Mouse (Mus musculus) embryo, embryonic 10 days (tissue): Measurements from ENCODE around the gene Iapp.
"Not testable (repeated sequence)": the region's sequence is repeated elsewhere in the genome, so short reads cannot be mapped to it uniquely, and the experiment has no call there.

Experiments used
- DNase-seq: peaks from one replicate; pipeline ENCODE4 v3.0.0-alpha.2; 2015; ENCODE audit warnings: low spot score

Iapp gene

DNA sequence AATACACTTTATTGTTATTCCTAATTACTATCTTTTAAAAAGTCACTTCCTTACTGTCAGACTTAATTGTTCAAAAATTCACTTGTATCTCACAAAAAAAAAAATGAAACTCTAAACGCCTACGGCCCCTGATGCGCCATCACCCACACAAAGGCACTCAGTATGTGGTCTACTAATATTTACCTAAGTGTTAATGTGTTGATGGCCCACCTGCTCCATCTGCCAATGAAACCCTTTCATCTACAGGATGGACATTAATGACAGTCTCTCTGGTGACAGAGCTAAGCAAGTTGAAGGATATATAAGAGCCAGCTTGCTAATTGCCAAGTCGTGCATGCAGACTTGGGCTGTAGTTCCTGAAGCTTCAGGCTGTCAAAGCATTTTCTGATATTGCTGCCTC, at the start of gene Iapp:
Gene Iapp, plus strand, starts transcription at position 326 of the 400 bp plus-strand sequence.
- DNase-seq = no peak

DNA sequence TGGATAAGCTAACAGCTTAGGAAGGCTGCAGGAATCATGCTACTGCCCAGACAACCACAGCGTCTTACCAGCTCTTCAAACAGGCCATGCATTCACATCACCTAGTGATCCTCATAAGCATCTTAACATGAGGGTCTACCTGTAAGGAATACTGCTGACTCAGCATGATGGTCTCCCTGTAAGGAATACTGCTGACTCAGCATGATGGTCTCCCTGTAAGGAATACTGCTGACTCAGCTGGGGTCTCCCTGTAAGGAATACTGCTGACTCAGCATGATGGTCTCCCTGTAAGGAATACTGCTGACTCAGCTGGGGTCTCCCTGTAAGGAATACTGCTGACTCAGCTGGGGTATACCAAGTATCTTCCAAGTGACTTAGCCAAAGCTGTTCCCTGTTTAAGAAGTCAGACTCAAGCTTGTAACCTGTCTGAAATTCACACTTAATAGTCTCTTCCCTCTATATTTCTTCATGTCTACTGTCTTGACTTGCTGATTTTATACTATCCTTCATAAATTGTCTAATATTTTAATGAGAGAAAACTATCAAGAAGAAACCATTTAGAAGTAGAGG, 47.4 kb upstream of the Iapp start:
- not testable (repeated sequence) for DNase-seq

DNA sequence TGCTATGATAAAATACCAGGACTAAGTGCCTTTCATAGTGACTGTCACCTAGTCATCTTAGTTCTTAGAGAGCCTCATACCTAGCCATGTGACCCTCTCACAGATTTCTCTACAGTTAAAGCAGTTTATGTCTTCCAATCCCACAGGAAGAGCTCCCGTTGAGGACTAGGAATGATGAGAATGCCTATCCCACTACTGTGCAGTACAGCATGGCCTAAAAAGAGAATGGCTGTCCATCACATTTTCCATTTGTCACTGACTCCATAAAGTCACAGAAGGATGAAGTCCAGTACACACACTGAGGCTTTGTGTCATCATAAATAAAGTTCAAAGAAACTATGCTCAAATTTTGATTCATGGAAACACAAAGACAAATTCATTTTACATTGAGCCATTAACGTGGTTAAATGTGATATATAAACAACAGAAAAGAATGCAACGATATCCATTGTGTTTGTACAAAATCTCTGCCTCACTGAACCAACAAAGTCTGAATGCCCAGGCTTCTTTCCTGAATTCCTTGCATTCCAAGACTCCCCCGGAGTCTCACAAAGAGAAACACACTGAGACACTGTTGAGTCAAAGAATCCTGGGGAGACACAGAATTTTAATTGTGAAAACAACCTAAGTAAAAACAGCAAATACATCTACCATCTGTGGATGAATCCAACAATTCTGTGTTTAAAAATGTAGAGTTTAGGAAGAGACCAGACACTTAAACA, 22.3 kb upstream of the Iapp start:
- peak; percentile 21 for DNase-seq

DNA sequence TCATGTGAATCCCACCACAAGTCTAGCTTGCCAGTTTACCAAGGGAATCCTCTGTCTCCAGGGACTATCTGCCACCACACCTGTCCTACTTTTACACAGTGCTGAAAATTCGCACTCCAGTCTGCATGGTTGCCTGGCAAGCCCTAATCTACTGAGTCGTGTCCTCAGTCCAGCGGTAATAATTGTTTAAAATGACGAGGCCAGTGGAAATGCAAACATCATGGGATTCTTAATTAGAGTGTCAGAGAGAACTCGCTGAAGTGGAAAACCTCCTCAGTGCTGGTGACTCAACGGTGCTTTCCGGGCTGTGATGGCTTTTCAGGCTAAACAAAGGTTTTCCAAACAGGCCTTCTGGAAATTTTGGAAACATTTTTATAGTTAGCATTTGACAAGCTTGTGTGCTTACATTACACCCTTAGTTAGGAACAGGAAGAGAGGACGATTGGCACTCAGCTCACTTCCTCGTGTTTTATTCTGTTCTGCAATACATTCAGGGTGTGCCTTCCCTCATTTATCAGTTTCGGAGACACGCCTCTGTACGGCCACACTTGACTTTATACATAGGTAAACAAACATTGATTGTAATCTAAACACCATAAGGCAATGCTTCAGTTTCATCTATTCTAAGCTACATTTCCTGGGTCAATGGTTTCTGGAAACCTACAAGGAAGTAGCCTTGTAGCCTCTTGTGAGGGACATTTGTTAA, 8.7 kb upstream of the Iapp start:
- DNase-seq = no peak

DNA sequence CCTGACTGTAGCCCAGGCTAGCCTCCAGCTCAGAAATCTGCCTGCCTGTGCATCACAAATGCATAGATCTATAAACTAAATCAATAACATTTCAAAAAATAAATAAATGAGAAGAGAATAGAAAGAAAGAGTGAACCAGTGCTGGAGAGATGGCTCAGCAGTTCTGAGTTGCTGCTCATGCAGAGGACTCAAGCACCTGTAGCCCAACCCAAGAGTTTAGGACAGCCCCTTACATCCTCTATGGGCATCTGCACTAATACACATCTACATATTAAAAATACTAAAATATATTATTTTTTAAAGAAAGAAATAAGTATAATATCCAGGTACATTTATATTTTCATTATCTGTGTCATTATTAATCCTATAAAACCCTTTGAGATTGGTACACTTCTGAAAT, 6.9 kb downstream of the Iapp start:
- no peak for DNase-seq

DNA sequence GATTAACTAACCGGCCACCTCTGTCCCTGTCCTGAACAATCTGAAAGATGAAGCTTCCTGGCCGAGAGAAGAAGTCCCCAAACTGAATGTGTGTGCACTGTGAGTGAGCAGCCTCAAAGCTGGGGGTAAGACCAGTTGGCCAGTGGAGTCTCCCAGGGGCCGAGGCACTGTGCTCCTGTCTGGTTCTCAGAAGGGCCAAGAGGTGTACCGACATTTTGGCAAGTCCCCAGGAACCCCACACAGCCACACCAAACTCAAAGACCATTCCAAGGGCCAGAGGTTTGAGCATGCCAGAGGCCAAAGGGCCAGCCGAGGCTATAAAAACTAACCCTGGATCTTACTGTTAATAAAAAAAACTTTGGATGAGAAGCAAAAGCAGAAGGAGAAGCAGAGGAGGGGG, 16.1 kb downstream of the Iapp start:
- DNase-seq = no peak

DNA sequence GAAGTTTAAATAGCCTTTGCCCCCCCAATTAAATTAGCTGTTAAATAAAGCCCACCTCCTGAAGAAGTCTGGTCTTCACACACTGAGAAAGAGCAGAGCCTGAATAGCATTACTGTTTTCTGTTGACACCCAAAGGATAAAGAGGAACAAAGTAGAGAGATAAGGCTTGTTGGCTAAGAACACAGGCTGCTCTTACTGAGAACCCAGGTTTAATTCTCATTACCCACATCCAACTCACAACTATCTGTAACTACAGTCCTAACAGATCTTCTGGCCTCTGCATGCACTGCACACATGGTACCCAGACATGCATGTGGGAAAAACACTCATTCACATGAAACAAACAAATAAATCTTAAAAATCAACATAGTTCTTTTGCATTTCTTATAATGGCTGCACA, 18.9 kb downstream of the Iapp start:
- no peak for DNase-seq

DNA sequence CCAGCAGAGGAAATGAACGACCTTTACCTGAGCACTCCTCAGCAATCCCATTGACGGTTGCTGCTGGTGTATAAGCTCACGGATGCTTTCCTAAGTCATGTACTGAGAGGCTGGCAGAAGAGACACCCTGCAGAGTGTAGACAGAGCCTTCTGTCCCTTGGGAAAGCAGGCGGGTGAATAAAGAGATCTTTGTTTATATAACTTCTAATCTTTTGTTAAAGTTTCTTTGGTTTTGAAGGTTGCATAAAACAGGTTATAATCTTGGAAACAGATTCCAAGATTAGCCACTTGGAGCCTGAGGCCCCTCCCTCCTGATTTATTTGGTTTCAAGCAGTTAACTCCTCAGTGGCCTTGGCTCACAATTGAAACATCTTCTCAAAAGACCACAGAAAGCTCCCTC, 24.7 kb downstream of the Iapp start, which contains the start of gene Slco1a5:
Gene Slco1a5, minus strand, starts transcription at position 101 of the 400 bp plus-strand sequence.
- DNase-seq = no peak

DNA sequence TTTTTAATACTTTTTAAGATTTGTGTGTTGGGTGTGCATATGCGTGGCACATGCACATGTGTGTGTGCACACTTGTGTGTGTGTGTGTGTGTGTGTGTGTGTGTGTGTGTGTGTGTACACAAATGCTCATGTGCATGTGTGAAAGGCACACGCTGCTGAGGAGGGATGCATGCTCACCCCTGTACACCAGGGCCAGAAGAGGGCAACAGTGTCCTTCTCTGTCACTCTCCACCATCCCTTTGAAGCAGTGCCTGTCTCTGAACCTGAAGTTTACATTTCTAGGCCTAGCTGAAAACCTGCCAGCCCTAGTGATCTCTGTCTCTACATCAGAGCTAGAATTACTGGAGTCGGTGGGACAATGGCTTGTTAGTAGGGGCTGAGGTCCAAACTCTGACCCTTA, 28.4 kb downstream of the Iapp start:
- DNase-seq = peak; percentile 19

DNA sequence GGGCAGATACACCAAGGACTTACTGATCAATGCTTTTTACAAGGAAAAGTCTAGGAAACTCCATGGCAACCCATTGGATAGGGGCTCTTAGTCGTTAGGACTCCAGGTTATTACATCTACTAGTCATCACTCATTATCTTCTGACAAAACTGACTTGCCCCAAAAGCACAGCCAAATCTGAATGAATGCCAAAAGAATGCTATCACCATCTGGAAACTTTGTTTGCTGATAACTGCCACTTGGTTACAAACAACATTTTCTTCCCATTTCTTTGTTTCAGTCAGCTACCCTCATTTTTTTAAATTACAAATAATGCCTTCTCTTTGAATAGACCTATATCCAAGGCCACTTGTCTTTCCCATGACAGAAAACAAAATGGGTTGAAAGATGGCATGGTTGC, 31.0 kb downstream of the Iapp start:
- DNase-seq = no peak

DNA sequence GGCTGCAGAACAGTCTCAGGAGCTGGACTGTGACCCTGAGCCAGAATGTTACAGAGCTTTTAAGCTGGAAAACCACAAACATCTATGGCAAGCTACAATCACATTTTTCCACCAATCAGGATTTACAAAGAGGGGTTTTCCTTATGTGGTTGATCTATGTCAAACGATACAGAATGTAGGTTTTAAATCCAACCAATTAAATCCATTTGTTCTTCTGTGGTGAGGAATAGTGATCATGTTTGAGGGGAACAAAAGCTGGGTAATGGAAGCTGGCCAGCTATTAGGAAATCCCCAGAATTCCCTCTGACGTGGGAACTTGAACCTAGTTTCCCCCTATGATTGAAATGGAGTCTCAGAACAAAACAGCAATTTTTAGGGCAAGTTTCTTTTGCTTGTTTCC, 40.7 kb downstream of the Iapp start:
- DNase-seq = no peak

DNA sequence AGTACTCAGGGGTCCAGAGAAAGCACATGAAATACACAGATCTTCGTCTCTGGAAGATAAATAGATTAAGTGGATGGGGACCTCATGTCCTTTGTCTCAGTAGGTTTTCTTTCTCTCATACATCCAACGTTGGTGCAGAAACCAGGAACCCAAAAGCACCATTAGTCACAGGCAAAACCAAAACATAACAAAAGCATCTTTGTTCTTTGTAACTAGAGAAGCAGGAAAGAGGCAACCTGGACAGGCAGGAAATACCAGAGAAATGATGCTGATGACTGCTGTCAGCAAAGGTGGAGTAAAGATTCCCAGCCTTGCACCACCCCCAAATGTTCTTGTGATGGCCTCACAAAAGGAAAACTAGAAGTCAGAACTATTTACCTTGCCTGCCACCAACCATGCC, 41.4 kb downstream of the Iapp start:
- no peak for DNase-seq

DNA sequence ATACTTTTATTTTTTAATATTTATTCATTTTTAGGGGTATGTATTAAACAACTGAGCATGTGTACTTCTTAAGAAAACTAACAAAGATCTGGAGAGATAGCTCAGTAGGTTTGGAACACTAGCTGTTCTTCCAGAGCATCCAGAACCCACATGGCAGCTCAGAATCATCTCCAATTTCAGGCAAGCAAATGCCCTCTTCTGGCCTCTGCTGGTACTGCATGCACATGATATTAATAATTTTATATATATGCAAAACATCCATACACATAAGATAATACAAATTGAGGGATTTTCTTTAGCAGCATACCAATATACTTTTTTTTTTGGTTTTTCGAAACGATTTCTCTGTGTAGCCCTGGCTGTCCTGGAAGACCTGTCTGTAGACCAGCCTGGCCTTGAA, 45.3 kb downstream of the Iapp start:
- peak; percentile 51 for DNase-seq

DNA sequence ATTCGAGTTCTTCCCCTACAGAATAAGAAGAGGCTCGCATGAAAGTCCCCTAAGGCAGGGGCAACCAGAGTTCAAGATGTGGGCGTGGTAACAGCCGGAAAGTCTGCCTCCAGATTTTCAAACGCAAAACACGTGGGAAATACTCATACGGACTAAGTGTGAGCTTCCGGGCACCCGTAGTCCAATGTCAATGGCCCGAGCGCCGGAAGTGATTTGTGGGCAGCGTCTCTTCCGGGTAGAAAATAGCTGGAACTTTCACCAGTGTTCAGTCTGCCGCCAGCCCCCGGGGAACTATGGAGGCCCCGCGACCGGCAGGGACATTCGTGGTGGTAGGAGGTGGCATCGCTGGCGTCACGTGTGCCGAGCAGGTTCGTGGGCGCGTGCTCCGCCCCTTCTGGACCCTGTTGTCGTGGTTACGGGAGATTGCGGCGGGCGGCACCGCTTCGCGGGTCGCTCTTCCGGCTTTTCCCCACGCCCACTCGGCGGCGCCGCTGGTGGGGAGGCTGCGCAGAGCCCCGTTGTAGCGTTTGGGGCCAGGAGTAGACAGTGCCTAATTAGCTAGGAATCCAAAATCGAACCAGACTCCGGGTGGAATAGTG, 47.3 kb downstream of the Iapp start, which contains the start of gene Pyroxd1:
Gene Pyroxd1, plus strand, starts transcription at position 215 of the 599 bp plus-strand sequence.
- DNase-seq = peak; percentile 95

DNA sequence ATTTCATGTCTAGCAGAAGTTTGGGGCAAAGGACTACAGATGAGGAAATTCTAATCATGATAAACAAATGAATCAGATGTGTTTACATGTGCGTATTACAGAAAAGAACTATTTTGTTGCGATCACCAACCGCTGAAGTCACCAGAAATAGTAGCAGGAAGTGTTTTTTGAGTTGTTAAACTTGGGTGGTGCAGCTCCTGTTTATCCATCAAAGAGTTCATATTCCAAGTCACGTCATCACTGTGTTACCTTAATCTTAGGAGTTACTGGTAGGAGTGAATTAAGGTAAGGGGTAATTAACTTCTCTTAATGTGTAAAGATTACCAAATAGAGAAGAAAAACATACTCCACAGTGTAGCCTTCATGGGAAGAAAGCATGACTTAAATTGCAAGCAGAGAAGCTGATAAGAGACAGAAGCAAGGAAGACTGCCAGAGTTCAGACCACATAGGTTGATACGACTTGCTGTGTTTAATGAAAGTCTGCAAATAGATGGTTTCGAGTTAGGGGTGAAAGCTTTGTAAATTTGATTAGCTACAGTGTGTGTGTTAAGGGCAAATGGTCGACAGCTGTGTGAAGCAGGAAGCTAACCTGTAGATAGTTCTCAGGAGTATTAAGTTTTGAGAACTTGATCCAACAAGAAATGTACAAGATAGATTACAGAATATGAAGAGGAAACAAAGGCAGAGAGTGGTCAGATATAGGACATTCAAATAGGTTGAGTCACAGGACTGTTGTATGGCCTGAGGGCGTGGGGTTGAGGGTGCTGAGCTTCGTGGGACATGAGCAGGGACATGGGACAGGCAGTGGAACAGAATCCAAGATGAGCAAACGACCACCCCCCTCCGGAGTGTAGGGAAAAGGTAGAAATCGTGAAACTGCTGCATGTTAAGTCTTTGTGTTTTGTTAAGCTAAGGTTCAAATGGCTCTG, 48.2 kb downstream of the Iapp start:
- no peak for DNase-seq

DNA sequence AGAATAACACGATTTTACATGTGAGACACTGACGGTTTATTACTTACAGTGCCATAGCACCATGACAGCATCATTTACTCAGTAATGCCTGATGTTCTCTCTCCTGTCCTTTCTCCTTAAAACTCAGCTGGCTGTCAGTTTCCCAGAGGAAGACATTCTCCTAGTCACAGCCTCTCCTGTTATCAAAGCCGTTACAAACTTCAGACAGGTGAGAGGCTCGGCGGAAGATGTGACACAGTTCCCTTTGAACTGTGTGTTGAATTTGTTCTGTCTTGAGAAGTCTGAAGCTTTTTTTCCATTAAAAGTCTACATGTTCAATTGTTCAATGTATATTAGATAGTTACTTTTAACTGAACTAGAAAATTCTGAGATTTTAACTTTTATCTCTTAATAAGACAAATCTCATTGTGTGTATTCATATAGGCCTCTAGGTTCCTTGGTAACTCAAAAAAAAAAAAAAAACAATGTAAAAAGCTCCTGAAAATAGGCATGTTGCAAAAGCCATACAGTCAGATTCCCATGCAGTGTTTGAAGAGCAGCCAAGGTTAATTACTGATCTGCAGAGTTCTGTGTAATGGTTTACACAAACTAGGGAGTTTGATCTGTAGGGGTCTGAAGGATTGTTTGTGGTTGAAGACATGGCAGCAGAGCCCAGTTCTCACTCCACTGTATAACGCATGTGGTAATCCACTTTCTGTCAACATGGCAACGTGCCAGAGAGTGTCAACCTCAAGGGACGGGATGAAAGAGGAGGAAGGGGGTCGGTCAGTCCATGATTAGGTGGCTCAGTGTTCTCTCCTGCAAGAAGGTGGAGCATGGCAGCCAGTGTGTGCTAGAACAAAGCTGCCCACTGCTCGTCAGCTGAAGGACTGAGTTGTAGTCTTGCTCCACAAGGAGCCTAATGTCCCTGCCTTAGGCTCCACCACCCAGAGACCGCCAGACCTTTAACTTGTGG, 49.5 kb downstream of the Iapp start:
- no peak for DNase-seq

DNA sequence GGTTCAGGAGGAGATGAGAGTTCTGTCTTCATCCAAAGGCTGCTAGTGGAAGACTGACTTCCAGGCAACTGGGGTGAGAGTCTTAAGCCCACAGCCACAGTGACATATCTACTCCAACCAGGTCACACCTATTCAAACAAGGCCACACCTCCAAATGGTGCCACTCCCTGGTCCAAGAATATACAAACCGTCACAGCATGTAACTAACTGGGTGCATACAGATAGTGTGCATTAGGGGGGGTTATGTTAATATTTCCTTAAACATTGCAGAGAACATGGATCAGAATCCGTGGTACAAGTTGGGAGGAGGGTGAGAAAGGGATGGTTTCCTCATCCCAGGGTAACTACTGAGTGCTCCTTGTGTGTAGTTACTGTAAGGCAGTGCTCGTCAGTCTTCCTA, 53.9 kb downstream of the Iapp start:
- not testable (repeated sequence) for DNase-seq
